Mouse (Mus musculus) heart, embryonic 13.5 days (tissue): ENCODE results near the gene Wdr75. TPM values are rescaled to one million over a fixed set of nuclear protein-coding genes. Genes with fewer than 3 reads are reported as not detected.

Source experiments
- ATAC-seq: fragments of 200-750 bp; cut with Nextera tagmentation; 2 replicates; pipeline ENCODE4 v1.8.0; 2017; ENCODE audit warnings: moderate TSS enrichment; ENCODE audit not compliant: insufficient number of reproducible peaks, low FRiP score, low TSS enrichment; ENCODE audit errors: extremely low read depth
- H3K27ac ChIP-seq: fragments of 300-500 bp; sonication (generic); replicated peaks from 2 replicates; pipeline ENCODE4 v1.5.1; 2015; ENCODE audit warnings: moderate library complexity, mild to moderate bottlenecking, inconsistent platforms
- H3K27me3 ChIP-seq: fragments of 300-500 bp; sonication (generic); replicated peaks from 2 replicates; pipeline ENCODE4 v1.6.1; 2015; ENCODE audit warnings: mild to moderate bottlenecking, inconsistent platforms
- H3K36me3 ChIP-seq: fragments of 300-500 bp; sonication (generic); 2 replicates; pipeline ENCODE4 v1.6.1; 2015; ENCODE audit warnings: mild to moderate bottlenecking, inconsistent platforms
- H3K4me1 ChIP-seq: fragments of 300-500 bp; sonication (generic); 2 replicates; pipeline ENCODE4 v1.6.1; 2015; ENCODE audit warnings: inconsistent platforms
- H3K4me2 ChIP-seq: fragments of 300-500 bp; sonication (generic); 2 replicates; pipeline ENCODE4 v1.6.1; 2015; ENCODE audit warnings: inconsistent platforms, mild to moderate bottlenecking, moderate library complexity
- H3K4me3 ChIP-seq: fragments of 300-500 bp; sonication (generic); 2 replicates; pipeline ENCODE4 v1.5.1; 2015; ENCODE audit warnings: moderate library complexity, mild to moderate bottlenecking, inconsistent platforms
- H3K9ac ChIP-seq: fragments of 300-500 bp; sonication (generic); 2 replicates; pipeline ENCODE4 v1.6.1; 2015; ENCODE audit warnings: inconsistent platforms, mild to moderate bottlenecking, moderate library complexity
- H3K9me3 ChIP-seq: fragments of 300-500 bp; sonication (generic); 2 replicates; pipeline ENCODE4 v1.6.1; 2016; ENCODE audit warnings: inconsistent platforms
- WGBS: fragments of 180-500 bp; shearing (Covaris S2); methylation state at CpG from one replicate; pipeline ENCODE4 v1.1.7; 2015; ENCODE audit warnings: mixed read lengths; 5-methylcytosine and 5-hydroxymethylcytosine counted together
- polyA plus RNA-seq: library from polyadenylated mRNA; unstranded; fragments of >200 nt; fragmentation: Nextera tagmentation; extraction: Ambion mirVana; gene quantifications from 2 replicates; pipeline ENCODE4 v1.2.1, GENCODE M21; 2015

Gene Wdr75
- polyA plus RNA-seq, 1 experiment from 2014 or later: 39.2 TPM

DNA sequence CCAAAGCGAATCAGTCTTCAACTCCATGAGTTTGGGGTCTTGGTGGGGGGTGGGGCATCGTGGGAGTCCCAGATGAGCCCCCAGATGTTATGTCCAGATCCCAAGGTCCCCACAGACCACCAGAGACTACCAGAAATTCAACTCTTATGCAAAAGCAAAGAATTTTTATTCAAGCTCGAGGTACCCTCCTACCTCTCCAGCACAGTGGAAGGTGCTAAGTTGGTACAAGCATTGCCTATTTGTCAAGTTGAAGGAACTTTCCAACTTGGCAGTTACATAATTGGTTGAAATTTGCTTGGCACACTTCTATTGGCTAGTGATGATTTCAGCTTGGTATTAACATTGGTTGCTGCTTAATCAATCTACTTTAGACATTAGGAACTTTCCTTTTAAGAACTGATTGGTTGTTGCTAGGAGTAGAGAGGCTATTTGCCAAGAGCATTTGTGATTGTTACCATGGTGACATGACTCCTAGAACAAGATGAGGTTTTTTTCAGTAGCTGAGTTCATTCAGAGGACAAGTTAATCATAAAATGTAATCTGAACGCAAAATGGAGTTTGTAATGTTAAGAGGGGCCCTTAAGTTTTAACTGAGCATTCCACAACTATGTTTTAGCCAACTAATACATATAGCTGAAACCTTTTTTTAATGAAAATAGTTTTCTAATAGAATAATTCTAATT lies 14.2 kb upstream of the Wdr75 start:
- 56% methylated on average over 4 of the region's 4 CpGs for WGBS
- ATAC-seq: no peak
- Histone ChIP-seq H3K4me2 (no peak overlapping the region), H3K27me3 (no peaks in the 10 kb centered on the region), H3K27ac (no peak overlapping the region), H3K4me1 (no peaks in the 10 kb centered on the region), H3K9ac (no peak overlapping the region), H3K4me3 (no peak overlapping the region), H3K9me3 (no peaks in the 10 kb centered on the region), H3K36me3 (no peaks in the 10 kb centered on the region)

GRCm38 (mm10) chr1:45816889-45817288 lies 21.9 kb downstream of the Wdr75 start:
- Histone ChIP-seq H3K27me3 (no peaks in the 10 kb centered on the region), H3K4me2 (no peak overlapping the region), H3K9ac (no peak overlapping the region), H3K27ac (no peak overlapping the region), H3K9me3 (no peaks in the 10 kb centered on the region), H3K4me1 (no peaks in the 10 kb centered on the region), H3K4me3 (no peak overlapping the region), H3K36me3 (peaks cover 93% of the 10 kb centered on the region)
- ATAC-seq: no peak
- WGBS: 12% methylated on average over 1 of the region's 1 CpGs

DNA sequence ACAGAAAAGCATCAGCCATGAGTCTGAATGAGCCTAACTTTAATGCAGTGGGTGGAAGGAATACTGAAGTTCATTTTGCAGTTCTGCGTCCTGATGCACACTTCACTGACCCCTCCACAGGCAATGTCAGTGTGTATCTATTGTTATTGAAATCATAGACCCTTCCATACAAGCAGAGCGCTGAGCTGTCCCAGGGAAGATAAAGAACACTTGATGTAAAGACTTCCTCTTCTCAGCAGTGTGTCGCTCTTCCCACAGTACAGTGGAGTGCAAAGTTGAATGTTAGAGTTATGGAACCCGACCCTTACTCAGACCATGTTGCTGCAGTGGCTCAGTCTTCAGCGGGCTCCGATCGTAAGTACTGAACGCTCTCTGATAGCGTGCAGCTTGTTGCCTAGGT lies 23.6 kb downstream of the Wdr75 start:
- Histone ChIP-seq H3K27me3 (no peaks in the 10 kb centered on the region), H3K9ac (no peak overlapping the region), H3K4me1 (no peaks in the 10 kb centered on the region), H3K36me3 (peaks cover 93% of the 10 kb centered on the region), H3K27ac (no peak overlapping the region), H3K9me3 (no peaks in the 10 kb centered on the region), H3K4me2 (no peak overlapping the region), H3K4me3 (no peak overlapping the region)
- no peak for ATAC-seq
- WGBS: 93% methylated on average over 9 of the region's 9 CpGs

GRCm38 (mm10) chr1:45824441-45824840 lies 29.5 kb downstream of the Wdr75 start:
- no peaks in the 10 kb centered on the region for H3K4me1 ChIP-seq
- peaks cover 53% of the 10 kb centered on the region for H3K36me3 ChIP-seq

GRCm38 (mm10) chr1:45825140-45825539 lies 30.2 kb downstream of the Wdr75 start:
- H3K36me3 ChIP-seq: peaks cover 47% of the 10 kb centered on the region
- H3K9me3 ChIP-seq: no peaks in the 10 kb centered on the region
- H3K27me3 ChIP-seq: no peaks in the 10 kb centered on the region
- no peaks in the 10 kb centered on the region for H3K4me1 ChIP-seq
- ATAC-seq: no peak
- no peak overlapping the region for H3K4me2 ChIP-seq
- no peak overlapping the region for H3K9ac ChIP-seq
- no peak overlapping the region for H3K4me3 ChIP-seq
- 47% methylated on average over 5 of the region's 5 CpGs for WGBS
- H3K27ac ChIP-seq: no peak overlapping the region

More at GRCm38 (mm10) chr1:45824441-45824840, 29.5 kb downstream of the Wdr75 start:
- H3K9ac ChIP-seq: no peak overlapping the region
- 68% methylated on average over 1 of the region's 1 CpGs for whole genome bisulfite sequencing
- no peak overlapping the region for H3K4me3 ChIP-seq
- no peak overlapping the region for H3K27ac ChIP-seq
- no peaks in the 10 kb centered on the region for H3K9me3 ChIP-seq
- ATAC-seq: no peak
- no peak overlapping the region for H3K4me2 ChIP-seq
- no peaks in the 10 kb centered on the region for H3K27me3 ChIP-seq

GRCm38 (mm10) chr1:45825630-45826029 lies 30.7 kb downstream of the Wdr75 start:
- H3K4me2 ChIP-seq: no peak overlapping the region
- no peaks in the 10 kb centered on the region for H3K4me1 ChIP-seq
- no peak overlapping the region for H3K9ac ChIP-seq
- H3K27me3 ChIP-seq: no peaks in the 10 kb centered on the region
- peaks cover 43% of the 10 kb centered on the region for H3K36me3 ChIP-seq
- H3K27ac ChIP-seq: no peak overlapping the region
- H3K4me3 ChIP-seq: no peak overlapping the region
- H3K9me3 ChIP-seq: no peaks in the 10 kb centered on the region
- WGBS: 94% methylated on average over 3 of the region's 3 CpGs
- no peak for ATAC-seq

DNA sequence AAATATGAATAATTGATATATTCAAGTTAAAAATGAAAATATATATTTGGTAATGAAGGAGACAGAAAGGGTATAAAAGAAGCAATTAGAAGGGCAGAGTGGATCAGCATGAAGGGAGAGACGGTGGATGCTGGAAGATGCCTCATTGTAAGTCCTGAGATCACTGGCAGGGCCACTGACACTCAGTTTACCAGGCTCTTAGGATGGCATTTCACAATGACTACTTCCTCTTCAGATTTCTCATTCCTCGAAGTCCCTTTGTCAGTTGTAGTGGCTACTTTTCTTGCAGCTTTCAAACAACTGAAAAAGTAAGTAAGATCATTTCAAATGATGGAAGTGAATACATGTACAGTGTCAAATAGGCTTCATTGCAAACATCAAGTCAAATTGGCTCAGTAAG lies 31.2 kb downstream of the Wdr75 start:
- Histone ChIP-seq H3K27me3 (no peaks in the 10 kb centered on the region), H3K9me3 (no peaks in the 10 kb centered on the region)
- WGBS: 79% methylated on average over 2 of the region's 2 CpGs

DNA sequence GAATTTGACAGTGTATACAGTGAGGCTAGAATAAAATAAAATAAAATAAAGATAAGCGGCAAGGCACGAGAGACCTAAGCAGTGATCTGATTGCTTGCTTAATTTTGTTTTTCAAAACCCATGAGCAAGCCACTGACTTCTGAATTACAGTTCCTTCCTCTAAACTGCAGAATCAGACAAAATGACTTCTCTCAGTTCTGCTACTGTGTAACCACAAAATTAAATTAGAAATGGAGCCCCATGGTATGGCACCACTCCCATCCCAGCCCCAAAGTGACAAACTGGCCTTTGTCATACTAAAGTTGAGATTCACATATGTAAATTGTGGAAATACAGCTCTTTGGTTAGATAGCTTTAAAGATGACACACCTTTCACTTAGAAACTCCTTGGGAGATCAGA lies 31.8 kb downstream of the Wdr75 start:
- Histone ChIP-seq H3K4me2 (no peak overlapping the region), H3K27ac (no peak overlapping the region), H3K27me3 (no peaks in the 10 kb centered on the region), H3K4me3 (no peak overlapping the region), H3K36me3 (peaks cover 31% of the 10 kb centered on the region), H3K4me1 (no peaks in the 10 kb centered on the region), H3K9ac (no peak overlapping the region), H3K9me3 (no peaks in the 10 kb centered on the region)
- no peak for ATAC-seq
- WGBS: 85% methylated on average over 2 of the region's 2 CpGs

More for the DNA sequence above, 31.2 kb downstream of the Wdr75 start:
- ATAC-seq: no peak
- Histone ChIP-seq H3K27ac (no peak overlapping the region), H3K9ac (no peak overlapping the region), H3K4me1 (no peaks in the 10 kb centered on the region), H3K36me3 (peaks cover 37% of the 10 kb centered on the region), H3K4me2 (no peak overlapping the region), H3K4me3 (no peak overlapping the region)

DNA sequence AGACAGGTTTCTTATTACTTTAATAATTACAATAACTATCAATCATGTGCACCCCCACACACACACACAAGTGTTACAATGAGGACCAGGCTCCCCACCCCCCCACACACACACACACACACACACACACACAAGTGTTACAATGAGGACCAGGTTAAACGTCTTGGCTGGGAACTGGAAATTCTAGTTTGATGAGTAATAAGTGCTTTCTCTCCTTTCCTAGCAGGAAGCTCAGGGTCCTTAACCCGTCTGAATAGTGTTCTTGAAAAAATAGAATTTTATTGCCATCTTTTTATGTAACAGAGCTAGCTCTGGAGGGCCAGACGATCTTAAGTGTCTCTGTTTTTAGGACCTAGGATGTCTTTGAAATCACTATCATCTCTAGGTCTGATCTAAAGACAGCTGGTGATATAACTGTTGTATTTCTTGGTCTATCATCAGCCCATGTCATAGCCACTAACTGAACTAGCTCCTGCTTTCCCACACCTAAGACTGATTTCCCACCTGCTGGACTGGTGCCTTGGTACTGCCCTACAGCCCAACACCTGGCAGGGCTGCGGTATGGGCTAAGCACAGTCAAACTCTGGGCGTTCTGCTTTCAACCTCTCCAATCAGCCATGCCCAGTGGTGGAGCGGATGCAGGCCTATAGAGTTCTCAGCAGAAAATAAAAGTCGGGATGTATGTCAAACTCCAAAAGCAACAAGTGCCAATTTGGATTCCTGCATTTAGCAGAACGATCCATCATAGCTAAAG lies 35.7 kb downstream of the Wdr75 start:
- no peak for ATAC-seq
- Histone ChIP-seq H3K4me1 (no peaks in the 10 kb centered on the region), H3K9ac (no peak overlapping the region), H3K4me2 (no peak overlapping the region), H3K36me3 (no peaks in the 10 kb centered on the region), H3K4me3 (no peak overlapping the region), H3K9me3 (no peaks in the 10 kb centered on the region), H3K27me3 (no peaks in the 10 kb centered on the region), H3K27ac (no peak overlapping the region)
- 78% methylated on average over 8 of the region's 8 CpGs for WGBS

- H3K9ac ChIP-seq: no peak overlapping the region
- WGBS: 71% methylated on average over 4 of the region's 4 CpGs
- H3K4me2 ChIP-seq: no peak overlapping the region
- H3K36me3 ChIP-seq: no peaks in the 10 kb centered on the region
- no peak for ATAC-seq
- no peaks in the 10 kb centered on the region for H3K9me3 ChIP-seq
- no peaks in the 10 kb centered on the region for H3K27me3 ChIP-seq
- peaks cover 9% of the 10 kb centered on the region for H3K4me1 ChIP-seq
- H3K27ac ChIP-seq: no peak overlapping the region
- H3K4me3 ChIP-seq: no peak overlapping the region
Observed at GRCm38 (mm10) chr1:45835362-45836063, 40.5 kb downstream of the Wdr75 start.

- Histone ChIP-seq H3K9me3 (no peaks in the 10 kb centered on the region), H3K27ac (peak overlapping the region; percentile 50), H3K4me1 (peaks cover 14% of the 10 kb centered on the region), H3K27me3 (no peaks in the 10 kb centered on the region), H3K9ac (no peak overlapping the region), H3K4me3 (no peak overlapping the region), H3K4me2 (no peak overlapping the region), H3K36me3 (no peaks in the 10 kb centered on the region)
- ATAC-seq: peak; percentile 77; the same call in 1 of the 2 replicates
- 21% methylated on average over 4 of the region's 4 CpGs for WGBS
Observed at GRCm38 (mm10) chr1:45837736-45838135, 42.8 kb downstream of the Wdr75 start.
